Mouse (Mus musculus) forebrain, embryonic 11.5 days (tissue): ENCODE data around the gene Tmem222. TPM values are rescaled to one million over a fixed set of nuclear protein-coding genes. Genes with fewer than 3 reads are reported as not detected.

Experiments used
- ATAC-seq: fragments of 200-750 bp; cut with Nextera tagmentation; replicated peaks from 2 replicates; pipeline ENCODE4 v1.8.0; 2017; ENCODE audit warnings: moderate TSS enrichment; ENCODE audit not compliant: low FRiP score
- DNase-seq: peaks from one replicate; pipeline ENCODE4 v3.0.0-alpha.2; 2017; ENCODE audit warnings: low spot score
- H3K27ac ChIP-seq: fragments of 300-500 bp; sonication (generic); 2 replicates; pipeline ENCODE4 v1.5.1; 2014; ENCODE audit warnings: low read depth, low read length
- H3K27me3 ChIP-seq: fragments of 300-500 bp; sonication (generic); 2 replicates; pipeline ENCODE4 v1.6.1; 2014; ENCODE audit warnings: mild to moderate bottlenecking, low read length, mixed read lengths; ENCODE audit not compliant: control insufficient read depth, insufficient read depth
- H3K36me3 ChIP-seq: fragments of 300-500 bp; sonication (generic); 2 replicates; pipeline ENCODE4 v1.6.1; 2014; ENCODE audit warnings: mild to moderate bottlenecking, low read length, moderate library complexity, mixed read lengths; ENCODE audit not compliant: control insufficient read depth, insufficient read depth
- H3K4me1 ChIP-seq: fragments of 300-500 bp; sonication (generic); replicated peaks from 2 replicates; pipeline ENCODE4 v1.6.1; 2014; ENCODE audit warnings: low read length, mixed read lengths; ENCODE audit not compliant: control insufficient read depth, insufficient read depth
- H3K4me2 ChIP-seq: fragments of 300-500 bp; sonication (generic); 2 replicates; pipeline ENCODE4 v1.6.1; 2014; ENCODE audit warnings: low read depth, mild to moderate bottlenecking, low read length, moderate library complexity, mixed read lengths; ENCODE audit not compliant: severe bottlenecking
- H3K4me3 ChIP-seq: fragments of 300-500 bp; sonication (generic); 2 replicates; pipeline ENCODE4 v1.5.1; 2014; ENCODE audit warnings: low read depth, low read length
- H3K9ac ChIP-seq: fragments of 300-500 bp; sonication (generic); 2 replicates; pipeline ENCODE4 v1.6.1; 2014; ENCODE audit warnings: low read length
- H3K9me3 ChIP-seq: fragments of 300-500 bp; sonication (generic); 2 replicates; pipeline ENCODE4 v1.6.1; 2016; ENCODE audit warnings: low read length, mixed read lengths; ENCODE audit not compliant: control insufficient read depth
- WGBS: fragments of 180-500 bp; shearing (Covaris S2); extraction: QIAGEN DNeasy Blood & Tissue Kit; methylation state at CpG from one replicate; pipeline ENCODE4 v1.1.7; 2014; 5-methylcytosine and 5-hydroxymethylcytosine counted together
- polyA plus RNA-seq: library from polyadenylated mRNA; unstranded; fragments of >200 nt; fragmentation: Nextera tagmentation; extraction: Ambion mirVana; gene quantifications from 2 replicates; pipeline ENCODE4 v1.2.1, GENCODE M21; 2014

Gene Tmem222
- polyA plus RNA-seq, 1 experiment from 2014 or later, result 80.6 TPM

GRCm38 (mm10) chr4:133256820-133257219 lies 20.8 kb downstream of the Tmem222 start:
- Histone ChIP-seq H3K4me3 (no peak overlapping the region), H3K27ac (no peak overlapping the region), H3K9me3 (no peaks in the 10 kb centered on the region), H3K4me2 (no peak overlapping the region), H3K4me1 (0 out of 2 replicates have a peak, but pooled peaks cover 3% of the 10 kb centered on the region), H3K9ac (no peak overlapping the region), H3K27me3 (peaks cover 22% of the 10 kb centered on the region), H3K36me3 (no peaks in the 10 kb centered on the region)
- DNase-seq (no peak), ATAC-seq (no peak)
- WGBS, result 13% methylated on average over 24 of the region's 24 CpGs

GRCm38 (mm10) chr4:133255392-133255791 lies 22.2 kb downstream of the Tmem222 start:
- DNase-seq (no peak), ATAC-seq (no peak)
- Histone ChIP-seq H3K36me3 (no peaks in the 10 kb centered on the region), H3K27ac (no peak overlapping the region), H3K9me3 (no peaks in the 10 kb centered on the region), H3K27me3 (peaks cover 37% of the 10 kb centered on the region), H3K9ac (no peak overlapping the region), H3K4me1 (peaks cover 7% of the 10 kb centered on the region), H3K4me3 (no peak overlapping the region), H3K4me2 (no peak overlapping the region)
- 60% methylated on average over 6 of the region's 6 CpGs for WGBS

- Histone ChIP-seq H3K27ac (no peak overlapping the region), H3K4me2 (no peak overlapping the region), H3K9me3 (no peaks in the 10 kb centered on the region), H3K9ac (no peak overlapping the region), H3K4me3 (no peak overlapping the region), H3K36me3 (no peaks in the 10 kb centered on the region), H3K4me1 (peaks cover 7% of the 10 kb centered on the region), H3K27me3 (peaks cover 46% of the 10 kb centered on the region)
- 88% methylated on average over 12 of the region's 12 CpGs for WGBS
- no peak for DNase-seq
- ATAC-seq, result no peak
Observed at GRCm38 (mm10) chr4:133253412-133253811, 24.2 kb downstream of the Tmem222 start.

DNA sequence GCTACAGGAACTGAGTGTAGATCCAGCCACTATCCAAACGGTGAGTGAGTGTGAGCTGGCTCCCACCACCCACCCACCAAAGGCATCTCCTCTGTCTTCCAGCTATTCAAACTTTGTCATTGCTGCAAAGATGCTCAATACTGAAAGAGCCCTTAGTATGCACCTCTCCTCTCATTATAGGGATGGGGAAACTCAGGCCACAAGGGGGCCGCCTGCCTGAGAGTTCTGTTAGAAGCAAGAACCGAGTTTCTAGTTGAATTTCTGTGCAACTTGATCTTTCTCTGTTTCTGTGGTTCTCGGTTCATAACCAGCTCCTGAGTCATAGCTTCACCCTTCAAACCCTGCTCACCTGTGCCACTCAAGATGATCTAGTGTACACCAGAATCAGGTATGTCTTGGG lies 25.5 kb downstream of the Tmem222 start:
- no peak for ATAC-seq
- H3K4me2 ChIP-seq, result no peak overlapping the region
- H3K9me3 ChIP-seq, result no peaks in the 10 kb centered on the region
- no peaks in the 10 kb centered on the region for H3K36me3 ChIP-seq
- WGBS, result 27% methylated on average over 4 of the region's 4 CpGs
- H3K9ac ChIP-seq, result no peak overlapping the region
- H3K27me3 ChIP-seq, result peaks cover 44% of the 10 kb centered on the region
- no peak for DNase-seq
- H3K4me1 ChIP-seq, result peaks cover 7% of the 10 kb centered on the region
- no peak overlapping the region for H3K4me3 ChIP-seq
- H3K27ac ChIP-seq, result no peak overlapping the region

- peak; percentile 64 for DNase-seq
- no peak for ATAC-seq
- H3K4me1 ChIP-seq, result peaks cover 4% of the 10 kb centered on the region
- H3K27me3 ChIP-seq, result peaks cover 38% of the 10 kb centered on the region
- peak overlapping the region; percentile 66 for H3K4me2 ChIP-seq
- peak overlapping the region; percentile 33 for H3K4me3 ChIP-seq
- no peaks in the 10 kb centered on the region for H3K9me3 ChIP-seq
- no peak overlapping the region for H3K27ac ChIP-seq
- H3K9ac ChIP-seq, result peak overlapping the region; percentile 46
- WGBS, result 2% methylated on average over 30 of the region's 31 CpGs
- H3K36me3 ChIP-seq, result no peaks in the 10 kb centered on the region
Observed at GRCm38 (mm10) chr4:133251214-133251613, 26.4 kb downstream of the Tmem222 start.

- no peak overlapping the region for H3K27ac ChIP-seq
Observed at GRCm38 (mm10) chr4:133250609-133251008, 27.0 kb downstream of the Tmem222 start.

GRCm38 (mm10) chr4:133247806-133248449 lies 29.7 kb downstream of the Tmem222 start:
- Histone ChIP-seq H3K9me3 (no peaks in the 10 kb centered on the region), H3K4me3 (no peak overlapping the region), H3K36me3 (no peaks in the 10 kb centered on the region), H3K27me3 (peaks cover 37% of the 10 kb centered on the region), H3K9ac (no peak overlapping the region), H3K27ac (no peak overlapping the region), H3K4me1 (peaks cover 4% of the 10 kb centered on the region), H3K4me2 (no peak overlapping the region)
- DNase-seq, result no peak
- ATAC-seq, result no peak
- WGBS, result 76% methylated on average over 13 of the region's 13 CpGs

More at GRCm38 (mm10) chr4:133250609-133251008, 27.0 kb downstream of the Tmem222 start:
- Histone ChIP-seq H3K4me2 (peak overlapping the region; percentile 66), H3K4me3 (peak overlapping the region; percentile 33), H3K9me3 (no peaks in the 10 kb centered on the region), H3K36me3 (no peaks in the 10 kb centered on the region), H3K9ac (peak overlapping the region; percentile 46), H3K4me1 (peaks cover 4% of the 10 kb centered on the region), H3K27me3 (peaks cover 35% of the 10 kb centered on the region)
- 4% methylated on average over 22 of the region's 22 CpGs for WGBS
- DNase-seq, result peak; percentile 93
- ATAC-seq, result no peak; the same call in 1 of the 2 replicates

GRCm38 (mm10) chr4:133247072-133247471 lies 30.5 kb downstream of the Tmem222 start:
- no peak for ATAC-seq
- no peaks in the 10 kb centered on the region for H3K36me3 ChIP-seq
- DNase-seq, result no peak
- WGBS, result 23% methylated on average over 15 of the region's 15 CpGs
- H3K4me3 ChIP-seq, result no peak overlapping the region
- no peak overlapping the region for H3K9ac ChIP-seq
- peaks cover 39% of the 10 kb centered on the region for H3K27me3 ChIP-seq
- no peak overlapping the region for H3K4me2 ChIP-seq
- peaks cover 4% of the 10 kb centered on the region for H3K4me1 ChIP-seq
- no peaks in the 10 kb centered on the region for H3K9me3 ChIP-seq
- H3K27ac ChIP-seq, result no peak overlapping the region

- H3K9ac ChIP-seq, result no peak overlapping the region
- no peak overlapping the region for H3K4me2 ChIP-seq
- H3K9me3 ChIP-seq, result no peaks in the 10 kb centered on the region
- H3K4me3 ChIP-seq, result no peak overlapping the region
- ATAC-seq, result no peak
- no peaks in the 10 kb centered on the region for H3K36me3 ChIP-seq
- 91% methylated on average over 1 of the region's 1 CpGs for WGBS
- H3K27ac ChIP-seq, result no peak overlapping the region
- DNase-seq, result no peak
- H3K4me1 ChIP-seq, result peaks cover 6% of the 10 kb centered on the region; the same call in 1 of the 2 replicates
- H3K27me3 ChIP-seq, result peaks cover 31% of the 10 kb centered on the region
Observed at GRCm38 (mm10) chr4:133244289-133244688, 33.3 kb downstream of the Tmem222 start.
